Mouse (Mus musculus) central nervous system, embryonic 14 days (tissue): ENCODE data around the gene Elmo1. TPM values are rescaled to one million over a fixed set of nuclear protein-coding genes. Genes with fewer than 3 reads are reported as not detected.

Experiments
- polyA plus RNA-seq: library from polyadenylated mRNA; depleted of rRNA; stranded (reverse); fragments of >200 nt; gene quantifications from 2 replicates; pipeline ENCODE4 v1.2.3, GENCODE M21; 2012; rRNA removed

Gene Elmo1
- 34.7 and 35.4 TPM in 2 replicates for polyA plus RNA-seq

GRCm38 (mm10) chr13:20090133-20090710 lies at the start of gene Elmo1:
TSS of gene Elmo1 (plus strand) at chr13:20090596.

